Mouse (Mus musculus): ENCODE measurements at regions not wholly inside any gene's neighbourhood (a gene's known extent, or its start where the extent isn't known, plus 50 kb on each side); places are given as distances from the start of the nearest gene placed in this dataset.

GRCm38 (mm10) chr17:50413916-50414315 lies 95.3 kb upstream of the Plcl2 start:
- TF ChIP-seq CTCF (IDR thresholded peaks at IDR 0.05; ENCODE audit: low read depth) (no peak), EP300 (IDR thresholded peaks at IDR 0.05; ENCODE audit: low read depth) (no peak)
